Mouse (Mus musculus): Measurements from ENCODE around the gene Calcoco1. TPM values are rescaled to one million over a fixed set of nuclear protein-coding genes. Genes with fewer than 3 reads are reported as not detected.

The Calcoco1 gene
- total and polyA plus RNA-seq, 3 experiments, result 2.9 to 19.0 TPM; not detected in 1

- Histone ChIP-seq H3K36me3 (ENCODE audit: control insufficient read depth in 1 of 2, insufficient read depth in 2 of 2, low read length in 2 of 2) (peaks cover 0 to 7% of the 10 kb centered on the region in 2 experiments; a peak in 2 of 4 replicates), H3K4me1 (ENCODE audit: control insufficient read depth in 1 of 2, insufficient read depth in 2 of 2, low read length in 2 of 2) (peaks cover 5 to 12% of the 10 kb centered on the region in 2 experiments; a peak in 2 of 4 replicates), H3K9ac (ENCODE audit: control insufficient read depth, low read depth, low read length, poor library complexity, severe bottlenecking) (no peak overlapping the region), H3K9me3 (replicated peaks; ENCODE audit: insufficient read depth, low read length) (no peaks in the 10 kb centered on the region), H3K79me2 (ENCODE audit: control insufficient read depth, insufficient read depth, low read length, poor library complexity) (no peaks in the 10 kb centered on the region), H3K27me3 (ENCODE audit: control insufficient read depth in 1 of 2, insufficient read depth in 2 of 2, low read length in 2 of 2) (no peaks in the 10 kb centered on the region), H3K27ac (ENCODE audit: control insufficient read depth, low read depth, low read length) (no peak overlapping the region), H3K4me3 (ENCODE audit: control insufficient read depth in 1 of 2, insufficient read depth in 1 of 2, low read depth in 2 of 2, low read length in 2 of 2) (no peak overlapping the region)
- TF ChIP-seq POLR2AphosphoS2 (IDR thresholded peaks at IDR 0.05; ENCODE audit: low read length) (no peak), CHD1 (IDR thresholded peaks at IDR 0.05; ENCODE audit: low read depth, low read length) (no peak), UBTF (IDR thresholded peaks at IDR 0.05; ENCODE audit: borderline replicate concordance, insufficient read depth, low read depth, low read length) (no peak), E2F4 (IDR thresholded peaks at IDR 0.05; ENCODE audit: borderline replicate concordance, low read depth, low read length) (no peak), TAL1 (IDR thresholded peaks at IDR 0.05; ENCODE audit: low read length) (no peak), USF1 (IDR thresholded peaks at IDR 0.05; ENCODE audit: low read depth, low read length) (no peak), ZKSCAN1 (IDR thresholded peaks at IDR 0.05; ENCODE audit: low read depth, low read length) (no peak), ETS1 (IDR thresholded peaks at IDR 0.05; ENCODE audit: low read depth, low read length) (no peak), MAX (IDR thresholded peaks at IDR 0.05; ENCODE audit: low read length) (no peak), BHLHE40 (IDR thresholded peaks at IDR 0.05; ENCODE audit: borderline replicate concordance, low read depth, low read length) (no peak), NRF1 (IDR thresholded peaks at IDR 0.05; ENCODE audit: insufficient read depth, low read depth, low read length, poor library complexity, severe bottlenecking) (no peak), USF2 (IDR thresholded peaks at IDR 0.05; ENCODE audit: borderline replicate concordance in 1 of 2, insufficient read depth in 1 of 2, low read depth in 1 of 2, low read length in 2 of 2) (no peak), SMC3 (IDR thresholded peaks at IDR 0.05; ENCODE audit: low read depth, low read length) (no peak), MXI1 (IDR thresholded peaks at IDR 0.05; ENCODE audit: low read depth, low read length) (no peak), CHD2 (IDR thresholded peaks at IDR 0.05; ENCODE audit: low read length) (no peak), SIN3A (IDR thresholded peaks at IDR 0.05; ENCODE audit: low read length) (no peak)
- no peak for DNase-seq (ENCODE audit: low read depth, low spot score)
Measured at GRCm38 (mm10) chr15:102716132-102716531, 5.8 kb downstream of the Calcoco1 start.

- no peak for TF ChIP-seq USF2 (IDR thresholded peaks at IDR 0.05; ENCODE audit: borderline replicate concordance in 1 of 2, insufficient read depth in 1 of 2, low read depth in 1 of 2, low read length in 2 of 2)
- TF ChIP-seq RAD21 (IDR thresholded peaks at IDR 0.05; ENCODE audit: low read depth, low read length), result no peak
- TF ChIP-seq RCOR1 (IDR thresholded peaks at IDR 0.05; ENCODE audit: low read depth, low read length), result no peak
- TF ChIP-seq MXI1 (IDR thresholded peaks at IDR 0.05; ENCODE audit: low read depth, low read length), result no peak
- no peak for TF ChIP-seq NELFE (IDR thresholded peaks at IDR 0.05; ENCODE audit: low read depth, low read length)
- no peak for TF ChIP-seq BHLHE40 (IDR thresholded peaks at IDR 0.05; ENCODE audit: borderline replicate concordance, low read depth, low read length)
- no peak for TF ChIP-seq POLR2AphosphoS2 (IDR thresholded peaks at IDR 0.05; ENCODE audit: low read length)
- no peak for TF ChIP-seq USF1 (IDR thresholded peaks at IDR 0.05; ENCODE audit: low read depth, low read length)
- TF ChIP-seq POLR2A (IDR thresholded peaks at IDR 0.05; ENCODE audit: control insufficient read depth in 1 of 2, insufficient read depth in 1 of 2, low read depth in 1 of 2, low read length in 2 of 2, poor library complexity in 1 of 2), result no peak
- no peak for TF ChIP-seq SIN3A (IDR thresholded peaks at IDR 0.05; ENCODE audit: low read length)
- no peak for TF ChIP-seq MYC (IDR thresholded peaks at IDR 0.05; ENCODE audit: low read depth, low read length)
- no peak for TF ChIP-seq CHD1 (IDR thresholded peaks at IDR 0.05; ENCODE audit: low read depth, low read length)
- no peak for TF ChIP-seq E2F4 (IDR thresholded peaks at IDR 0.05; ENCODE audit: borderline replicate concordance, low read depth, low read length)
- TF ChIP-seq POLR2AphosphoS5 (IDR thresholded peaks at IDR 0.05; ENCODE audit: borderline replicate concordance, low read depth, low read length), result no peak
- TF ChIP-seq MAFK (IDR thresholded peaks at IDR 0.05; ENCODE audit: borderline replicate concordance, low read depth, low read length), result no peak
- TF ChIP-seq MEF2A (IDR thresholded peaks at IDR 0.05; ENCODE audit: extremely low read depth, insufficient replicate concordance, low read depth, low read length, poor library complexity, severe bottlenecking), result no peak
- DNase-seq (ENCODE audit: low read depth, low spot score), result no peak
- no peaks in the 10 kb centered on the region for H3K27me3 ChIP-seq (ENCODE audit: control insufficient read depth in 1 of 2, insufficient read depth in 2 of 2, low read length in 2 of 2)
- H3K4me1 ChIP-seq (ENCODE audit: control insufficient read depth in 1 of 2, insufficient read depth in 2 of 2, low read length in 2 of 2), result peaks cover 0 to 3% of the 10 kb centered on the region in 2 experiments; a peak in 1 of 4 replicates
- H3K4me3 ChIP-seq (ENCODE audit: control insufficient read depth in 1 of 2, insufficient read depth in 1 of 2, low read depth in 2 of 2, low read length in 2 of 2), result no peak overlapping the region
- no peaks in the 10 kb centered on the region for H3K79me2 ChIP-seq (ENCODE audit: control insufficient read depth, insufficient read depth, low read length, poor library complexity)
- H3K36me3 ChIP-seq (ENCODE audit: control insufficient read depth in 1 of 2, insufficient read depth in 2 of 2, low read length in 2 of 2), result no peaks in the 10 kb centered on the region
- no peak overlapping the region for H3K27ac ChIP-seq (ENCODE audit: control insufficient read depth, low read depth, low read length)
- H3K9me3 ChIP-seq (replicated peaks; ENCODE audit: insufficient read depth, low read length), result no peaks in the 10 kb centered on the region
- H3K9ac ChIP-seq (ENCODE audit: control insufficient read depth, low read depth, low read length, poor library complexity, severe bottlenecking), result no peak overlapping the region
Measured at GRCm38 (mm10) chr15:102707736-102708269, 14.2 kb downstream of the Calcoco1 start.

Data from MEL (cell line).